ENCODE assay signal across 15 mouse cellular contexts in genomic region chr3:37977453-37977852, GRCm38 (mm10).
DNase-seq lines count a peak whose midpoint lies in the region; ATAC-seq and TF ChIP-seq lines count a peak whose summit lies in the region.
"Had no signal": no experiment of that assay in that cellular context is flagged by ENCODE, and none has a peak within 500 bp of the region (broad histone marks: within the 10 kb centered on the region; RNA-seq: fewer than 3 reads in every experiment).

No protein-coding gene starts in this region.

- peak; percentile 22 for DNase-seq in CD4-positive, CD25-positive, alpha-beta regulatory T cell, adult 2 months (ENCODE audit: low read depth, low spot score)
- peak; percentile 29 for DNase-seq in thymus, postnatal 4 days
- DNase-seq in thymus, postnatal 0 days (ENCODE audit: low spot score), result no peak
- no peak for DNase-seq in natural killer cell, adult 2 months (ENCODE audit: low spot score in 2 of 2)
- no peak for DNase-seq in left cerebral cortex, postnatal 10 days (ENCODE audit: extremely low spot score in 1 of 2, low spot score in 2 of 2)
- DNase-seq: cerebellum, adult 11-12 months; heart, postnatal 4 days; kidney, postnatal 14 days; left cerebral cortex, postnatal 4 days; thymus, postnatal 14 days had no signal

- no peaks in the 10 kb centered on the region for H3K9me3 ChIP-seq in intestine, postnatal 0 days (ENCODE audit: control insufficient read depth)
- no peaks in the 10 kb centered on the region for H3K9me3 ChIP-seq in intestine, embryonic 15.5 days
- H3K9me3 ChIP-seq: midbrain, embryonic 12.5 days; neural tube, embryonic 12.5 days had no signal

- TF ChIP-seq CTCF in intestine, postnatal 0 days (IDR thresholded peaks at IDR 0.05; ENCODE audit: low read depth), result peak; percentile 31; the same call in 1 of the 2 replicates

- no peak overlapping the region for H3K27ac ChIP-seq in intestine, postnatal 0 days (ENCODE audit: low read depth, low read length)
- no peak overlapping the region for H3K27ac ChIP-seq in intestine, embryonic 15.5 days
- H3K27ac ChIP-seq: midbrain, embryonic 12.5 days; neural tube, embryonic 12.5 days had no signal

- H3K36me3 ChIP-seq in intestine, postnatal 0 days (ENCODE audit: control insufficient read depth, insufficient read depth), result no peaks in the 10 kb centered on the region
- H3K36me3 ChIP-seq in intestine, embryonic 15.5 days, result no peaks in the 10 kb centered on the region
- H3K36me3 ChIP-seq: midbrain, embryonic 12.5 days; neural tube, embryonic 12.5 days had no signal

- H3K9ac ChIP-seq in intestine, postnatal 0 days (ENCODE audit: low read depth, low read length), result no peak overlapping the region
- no peak overlapping the region for H3K9ac ChIP-seq in intestine, embryonic 15.5 days
- H3K9ac ChIP-seq: midbrain, embryonic 12.5 days; neural tube, embryonic 12.5 days had no signal

- no peaks in the 10 kb centered on the region for H3K27me3 ChIP-seq in intestine, postnatal 0 days (replicated peaks; ENCODE audit: control insufficient read depth, insufficient read depth, low read length)
- H3K27me3 ChIP-seq in intestine, embryonic 15.5 days (replicated peaks), result no peaks in the 10 kb centered on the region
- H3K27me3 ChIP-seq: neural tube, embryonic 12.5 days had no signal

- no peak overlapping the region for H3K4me3 ChIP-seq in intestine, postnatal 0 days (ENCODE audit: low read depth, low read length)
- H3K4me3 ChIP-seq in intestine, embryonic 15.5 days (replicated peaks), result no peak overlapping the region
- H3K4me3 ChIP-seq: midbrain, embryonic 12.5 days; neural tube, embryonic 12.5 days had no signal

- ATAC-seq in CD4-positive, CD25-positive, alpha-beta regulatory T cell, adult 4 months, result no peak
- ATAC-seq in intestine, postnatal 0 days, result no peak
- ATAC-seq in intestine, embryonic 15.5 days, result no peak

- intact Hi-C loops in left cerebral cortex, postnatal 10 days (cut with DNase I), result no loop called here

- WGBS in intestine, postnatal 0 days, result 89% methylated on average over 3 of the region's 3 CpGs
- 86% methylated on average over 3 of the region's 3 CpGs for WGBS in intestine, embryonic 15.5 days

- no peaks in the 10 kb centered on the region for H3K4me1 ChIP-seq in intestine, postnatal 0 days (replicated peaks; ENCODE audit: control insufficient read depth, insufficient read depth, low read length)
- peaks cover 6% of the 10 kb centered on the region; the same call in 1 of the 2 replicates for H3K4me1 ChIP-seq in intestine, embryonic 15.5 days (replicated peaks)

- H3K4me2 ChIP-seq in intestine, postnatal 0 days (replicated peaks; ENCODE audit: low read depth), result no peak overlapping the region
- H3K4me2 ChIP-seq in intestine, embryonic 15.5 days (replicated peaks), result no peak overlapping the region

Comparison
In these comparisons a context has a peak if more than half of its experiments do, and no peak if none do; other contexts are left out.
1. DNase-seq: peak in CD4-positive, CD25-positive, alpha-beta regulatory T cell, adult 2 months (single experiment) and thymus, postnatal 4 days (single experiment); none in thymus, postnatal 0 days (single experiment), natural killer cell, adult 2 months (0 of 2) and left cerebral cortex, postnatal 10 days (0 of 2).